Comparison of ENCODE assay signal across 15 mouse cellular contexts in genomic region chr12:32768744-32769535, GRCm38 (mm10). TPM values are rescaled to one million over a fixed set of nuclear protein-coding genes. Genes with fewer than 3 reads are reported as not detected.
DNase-seq lines count a peak whose midpoint lies in the region; ATAC-seq and TF ChIP-seq lines count a peak whose summit lies in the region.
"Had no signal": no experiment of that assay in that cellular context is flagged by ENCODE, and none has a peak within 500 bp of the region (broad histone marks: within the 10 kb centered on the region; RNA-seq: fewer than 3 reads in every experiment).

No protein-coding gene starts in this region.

- no peaks in the 10 kb centered on the region for H3K9me3 ChIP-seq in embryonic facial prominence, embryonic 14.5 days (ENCODE audit: control insufficient read depth, low read length)
- H3K9me3 ChIP-seq in embryonic facial prominence, embryonic 10.5 days = no peaks in the 10 kb centered on the region
- H3K9me3 ChIP-seq: forebrain, embryonic 12.5 days; heart, embryonic 13.5 days; megakaryocyte, embryonic 14.5 days had no signal

- H3K4me3 ChIP-seq in embryonic facial prominence, embryonic 14.5 days (ENCODE audit: low read depth, low read length) = no peak overlapping the region
- H3K4me3 ChIP-seq in embryonic facial prominence, embryonic 10.5 days = no peak overlapping the region
- no peak overlapping the region for H3K4me3 ChIP-seq in layer of hippocampus, adult 2 months
- H3K4me3 ChIP-seq: forebrain, embryonic 12.5 days; gastrocnemius, adult 2 months; heart, embryonic 13.5 days; megakaryocyte, embryonic 14.5 days had no signal

- H3K4me2 ChIP-seq in embryonic facial prominence, embryonic 14.5 days (ENCODE audit: low read depth, low read length) = no peak overlapping the region
- H3K4me2 ChIP-seq: forebrain, embryonic 12.5 days; heart, embryonic 13.5 days had no signal

- no peaks in the 10 kb centered on the region for H3K27me3 ChIP-seq in embryonic facial prominence, embryonic 14.5 days (replicated peaks; ENCODE audit: control insufficient read depth, insufficient read depth, low read length)
- no peaks in the 10 kb centered on the region for H3K27me3 ChIP-seq in embryonic facial prominence, embryonic 10.5 days (replicated peaks; ENCODE audit: low read depth, poor library complexity, severe bottlenecking)
- H3K27me3 ChIP-seq: forebrain, embryonic 12.5 days had no signal

- 71% methylated on average over 3 of the region's 3 CpGs for WGBS in embryonic facial prominence, embryonic 14.5 days
- WGBS in embryonic facial prominence, embryonic 10.5 days = 85% methylated on average over 3 of the region's 3 CpGs

- ATAC-seq in embryonic facial prominence, embryonic 14.5 days (ENCODE audit: low read depth) = no peak
- ATAC-seq: CD4-positive, CD25-positive, alpha-beta regulatory T cell, adult 4 months had no signal

- DNase-seq in embryonic facial prominence, embryonic 14.5 days (ENCODE audit: low spot score) = peak; percentile 14
- no peak for DNase-seq in embryonic facial prominence, embryonic 10.5 days (ENCODE audit: low spot score)
- DNase-seq in layer of hippocampus, adult 2 months (ENCODE audit: low spot score in 2 of 2) = no peak
- no peak for DNase-seq in layer of hippocampus, postnatal 14 days (ENCODE audit: low spot score in 2 of 2)
- peak; percentile 11 for DNase-seq in NIH3T3 (ENCODE audit: low read depth)
- DNase-seq in kidney, postnatal 36 days = peak; percentile 27 to 54
- DNase-seq in spleen, adult 18-20 months = no peak
- DNase-seq: gastrocnemius, adult 2 months; right cerebral cortex, postnatal 25 days had no signal

- no peak for TF ChIP-seq CTCF in layer of hippocampus, adult 2 months (conservative IDR thresholded peaks at IDR 0.05)

- no peaks in the 10 kb centered on the region for H3K36me3 ChIP-seq in embryonic facial prominence, embryonic 14.5 days (ENCODE audit: control insufficient read depth, insufficient read depth, low read length)
- no peaks in the 10 kb centered on the region for H3K36me3 ChIP-seq in embryonic facial prominence, embryonic 10.5 days (replicated peaks)
- H3K36me3 ChIP-seq: forebrain, embryonic 12.5 days; heart, embryonic 13.5 days had no signal

- no peaks in the 10 kb centered on the region for H3K4me1 ChIP-seq in embryonic facial prominence, embryonic 14.5 days (ENCODE audit: control insufficient read depth, insufficient read depth, low read length)
- H3K4me1 ChIP-seq in embryonic facial prominence, embryonic 10.5 days = no peaks in the 10 kb centered on the region
- H3K4me1 ChIP-seq: forebrain, embryonic 12.5 days; megakaryocyte, embryonic 14.5 days had no signal

- no peak overlapping the region for H3K27ac ChIP-seq in embryonic facial prominence, embryonic 14.5 days (replicated peaks; ENCODE audit: low read depth, low read length)
- H3K27ac ChIP-seq in embryonic facial prominence, embryonic 10.5 days (replicated peaks) = no peak overlapping the region
- peak overlapping the region; percentile 36 for H3K27ac ChIP-seq in layer of hippocampus, adult 2 months
- H3K27ac ChIP-seq: forebrain, embryonic 12.5 days; heart, embryonic 13.5 days; liver, embryonic 14.5 days; stomach, postnatal 0 days had no signal

- H3K9ac ChIP-seq in embryonic facial prominence, embryonic 14.5 days (ENCODE audit: low read depth, low read length) = no peak overlapping the region
- H3K9ac ChIP-seq: forebrain, embryonic 12.5 days; heart, embryonic 13.5 days; liver, embryonic 14.5 days had no signal

RNA-seq across cellular contexts. Expression of gene Nampt, which starts 50.4 kb away (rescaled TPM):
- polyA plus RNA-seq in embryonic facial prominence, embryonic 14.5 days (2014; fragmentation: Nextera tagmentation; extraction: Ambion mirVana) = 24.9 and 26.6 TPM in 2 replicates
- polyA plus RNA-seq in embryonic facial prominence, embryonic 10.5 days (2016; fragmentation: Nextera tagmentation; extraction: Ambion mirVana) = 37.6 and 39.6 TPM in 2 replicates
- 10 to 100 TPM; 41.3 to 42.9 TPM for total RNA-seq in layer of hippocampus, adult 2 months (2021)
- total RNA-seq in layer of hippocampus, postnatal 14 days (2021) = 10 to 100 TPM; 43.0 to 45.0 TPM

Comparison
In these comparisons a context has a peak if more than half of its experiments do, and no peak if none do; other contexts are left out.
1. DNase-seq: peak in embryonic facial prominence, embryonic 14.5 days (single experiment), NIH3T3 (single experiment) and kidney, postnatal 36 days (2 of 2); none in embryonic facial prominence, embryonic 10.5 days (single experiment), layer of hippocampus, adult 2 months (0 of 2), layer of hippocampus, postnatal 14 days (0 of 2) and spleen, adult 18-20 months (0 of 2).